Mouse (Mus musculus): ENCODE data around the gene Gm815.

DNA sequence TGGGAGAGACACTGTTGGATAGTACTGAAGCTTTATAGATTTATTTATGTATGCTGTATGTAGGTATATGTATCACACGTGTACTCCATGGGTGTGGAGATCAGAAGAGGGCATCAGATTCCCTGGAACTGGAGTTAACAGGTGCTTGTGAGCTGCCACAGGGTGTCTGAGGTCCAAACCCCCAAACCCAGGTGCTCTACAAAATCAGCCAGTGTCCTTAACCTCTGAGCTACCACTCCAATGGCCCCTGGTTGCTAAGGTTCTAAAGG is 39.7 kb upstream of the Gm815 start:
- TF ChIP-seq CTCF (IDR thresholded peaks at IDR 0.05; ENCODE audit: low read depth, low read length) (no peak), GATA1 (IDR thresholded peaks at IDR 0.05; ENCODE audit: borderline replicate concordance, low read length) (no peak), TAL1 (conservative IDR thresholded peaks at IDR 0.05; ENCODE audit: low read depth, low read length) (no peak)
